Mouse (Mus musculus): Measurements from ENCODE around the gene Gosr2.
A peak's percentile ranks its signal among the peaks of the same experiment; 100 is the strongest.

The Gosr2 gene

DNA sequence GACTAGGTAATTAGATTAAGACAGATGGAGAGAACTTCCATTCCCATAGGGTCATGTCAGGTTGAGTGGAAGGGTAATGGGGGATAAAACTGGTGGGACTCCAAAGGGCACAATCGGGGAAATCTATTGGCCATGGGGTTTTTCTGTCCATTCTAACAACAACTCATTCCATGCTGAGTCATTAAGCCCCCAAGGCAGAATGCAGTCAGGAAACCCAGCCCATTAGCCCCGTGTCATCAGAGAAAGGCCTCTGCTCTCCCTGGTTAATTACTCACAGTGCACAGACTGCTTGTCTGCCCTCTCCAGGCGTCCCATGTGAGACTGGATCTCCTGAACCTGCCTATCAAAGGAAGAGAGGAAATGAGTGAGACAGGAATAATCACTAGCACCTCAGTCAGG is 8.7 kb downstream of the Gosr2 start:
- no peak for DNase-seq (ENCODE audit: low spot score)

DNA sequence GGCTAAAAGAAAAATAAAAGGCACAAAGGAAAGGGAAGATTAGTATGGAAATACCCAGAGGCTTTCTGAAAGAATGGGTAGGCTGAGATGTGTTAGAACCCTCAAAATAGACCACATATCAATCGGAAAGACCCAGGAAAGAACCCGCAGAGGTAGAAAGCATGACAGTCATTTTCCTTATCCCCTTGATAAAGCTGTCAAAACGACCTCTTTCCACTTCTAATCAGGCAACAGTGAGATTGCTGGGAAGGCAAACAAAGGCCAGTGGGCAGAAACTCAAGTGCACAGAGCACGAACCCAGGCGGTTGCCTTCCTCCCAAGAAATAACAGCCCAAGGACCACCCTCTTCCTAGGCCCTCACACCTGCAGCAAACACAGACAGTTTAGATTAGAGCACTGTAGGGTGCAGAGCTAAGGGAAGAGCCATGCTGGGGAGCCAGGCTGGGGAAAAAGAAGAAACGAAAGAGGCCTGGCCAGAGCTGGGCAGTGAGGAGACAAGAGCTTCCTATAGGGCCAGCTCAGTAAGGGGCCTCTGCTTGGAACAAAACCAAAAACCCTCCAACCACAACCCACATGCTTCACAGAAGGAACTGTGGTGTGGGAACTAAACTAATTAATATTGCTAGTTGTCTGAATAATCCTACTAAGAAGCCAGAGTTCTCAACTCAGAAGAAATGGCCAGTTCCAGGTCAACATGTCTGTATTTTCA is 9.3 kb downstream of the Gosr2 start:
- DNase-seq (ENCODE audit: low spot score): no peak

DNA sequence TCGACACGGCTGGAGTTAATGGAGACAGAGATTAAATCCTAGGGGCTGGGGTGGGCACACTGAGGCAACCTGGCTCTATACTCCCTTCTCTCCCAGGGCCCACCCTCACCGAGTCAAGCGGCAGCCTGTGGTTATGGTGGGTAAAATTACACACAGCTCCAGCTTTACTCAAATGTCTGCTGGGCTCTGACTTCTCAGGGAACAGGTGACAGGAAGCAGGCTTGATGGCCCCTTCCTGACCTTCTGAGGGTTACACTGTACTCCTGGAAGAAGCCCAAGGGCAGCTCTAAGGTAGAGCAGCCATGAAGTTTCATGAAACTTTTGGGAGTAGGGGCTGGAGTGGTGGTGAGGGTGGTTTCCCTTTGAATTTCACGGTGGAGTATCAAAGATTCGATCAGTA is 11.0 kb downstream of the Gosr2 start:
- DNase-seq (ENCODE audit: low spot score): no peak

DNA sequence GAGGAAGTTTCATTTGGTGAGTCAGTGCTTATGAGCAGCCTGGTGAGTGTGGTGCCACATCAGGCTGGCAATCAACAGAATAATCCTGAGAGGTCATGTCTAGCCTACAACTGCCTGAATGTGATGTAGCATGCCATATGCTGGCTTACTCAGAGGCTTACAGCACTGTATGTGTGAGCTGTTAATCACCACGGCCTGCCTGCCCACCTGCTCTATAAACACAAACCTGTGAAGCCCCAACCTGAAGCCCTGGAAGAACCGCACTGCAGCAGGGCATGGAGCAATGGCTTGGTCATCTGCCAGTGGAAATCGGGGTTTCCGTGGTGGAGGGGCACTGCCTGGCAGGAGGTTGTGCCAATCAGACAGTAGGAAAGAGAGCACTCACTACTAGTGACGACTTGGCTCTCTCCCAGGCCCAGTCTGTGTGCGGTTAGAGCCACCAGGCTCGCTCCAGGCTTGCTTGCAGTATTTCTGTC is 12.4 kb downstream of the Gosr2 start:
- no peak for DNase-seq (ENCODE audit: low spot score)

DNA sequence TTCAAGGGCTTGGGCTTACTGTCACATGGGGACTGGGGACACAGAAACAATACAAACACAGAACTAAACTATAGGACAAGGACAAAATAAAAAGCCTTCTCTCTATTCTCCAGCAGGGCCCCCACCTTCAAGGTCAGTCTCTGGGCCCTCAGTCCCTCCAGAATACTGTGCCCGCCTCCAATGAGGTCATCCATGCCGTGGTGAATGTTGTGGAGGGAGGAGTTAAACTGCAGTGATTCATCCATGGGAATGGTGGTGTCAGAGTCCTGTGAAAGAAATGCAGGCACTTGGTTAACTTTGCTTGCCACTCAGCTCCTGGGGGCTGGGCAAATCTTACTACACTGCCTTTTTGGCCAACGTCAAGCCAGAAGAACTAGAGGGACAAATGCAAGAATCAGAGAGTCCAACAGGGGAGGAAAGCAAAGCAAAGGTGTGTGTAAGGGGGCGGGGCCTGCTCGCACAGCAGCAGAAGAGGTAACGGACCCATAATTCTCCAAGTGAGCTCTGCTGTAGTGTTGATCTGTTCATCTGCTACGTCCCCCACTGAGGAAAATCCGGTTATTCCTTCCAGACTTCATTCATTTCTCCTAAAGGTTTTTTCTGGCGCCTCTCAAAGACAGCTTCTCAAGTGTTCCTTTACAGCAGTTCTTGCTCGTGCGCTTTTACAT is 13.9 kb downstream of the Gosr2 start:
- DNase-seq (ENCODE audit: low spot score): no peak

DNA sequence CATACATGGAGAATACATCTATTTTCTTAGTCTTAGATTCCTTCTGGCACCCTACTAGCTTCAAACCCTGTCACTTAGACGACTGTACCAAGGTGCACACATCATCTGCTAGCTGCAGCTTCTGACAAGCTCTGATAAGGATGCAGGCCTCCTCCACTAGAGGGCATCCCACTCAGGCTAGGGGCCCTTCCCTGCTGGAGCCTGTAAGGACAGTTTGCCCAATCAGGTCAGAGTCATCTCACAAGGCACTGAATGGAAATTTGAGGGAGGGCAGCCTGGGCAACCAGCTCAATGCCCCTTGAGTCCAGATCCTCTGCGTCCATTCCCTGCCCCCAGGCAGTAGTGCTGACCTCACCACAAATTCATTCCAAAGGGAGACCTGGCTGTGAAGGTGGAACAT is 20.7 kb downstream of the Gosr2 start:
- DNase-seq (ENCODE audit: low spot score): peak; percentile 42

DNA sequence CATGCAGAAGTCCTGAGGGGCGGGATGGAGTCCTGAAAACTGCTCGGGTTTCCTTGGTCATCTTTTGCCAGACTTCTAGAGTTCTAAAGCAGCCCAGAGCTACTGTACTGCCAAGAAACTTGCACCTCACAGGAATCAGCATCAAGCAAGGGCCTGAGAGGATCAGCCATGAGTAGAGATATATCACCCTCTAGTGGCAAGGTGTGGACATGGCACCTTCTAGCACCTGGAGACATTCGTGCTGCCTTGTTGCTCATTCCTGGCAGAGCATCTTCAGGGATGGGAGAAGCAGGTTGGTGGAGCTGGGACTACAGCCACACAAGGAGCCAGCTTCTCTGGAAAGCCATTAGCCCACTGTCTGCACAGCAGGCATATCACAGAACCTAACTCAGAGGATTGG is 22.1 kb downstream of the Gosr2 start:
- no peak for DNase-seq (ENCODE audit: low spot score)

DNA sequence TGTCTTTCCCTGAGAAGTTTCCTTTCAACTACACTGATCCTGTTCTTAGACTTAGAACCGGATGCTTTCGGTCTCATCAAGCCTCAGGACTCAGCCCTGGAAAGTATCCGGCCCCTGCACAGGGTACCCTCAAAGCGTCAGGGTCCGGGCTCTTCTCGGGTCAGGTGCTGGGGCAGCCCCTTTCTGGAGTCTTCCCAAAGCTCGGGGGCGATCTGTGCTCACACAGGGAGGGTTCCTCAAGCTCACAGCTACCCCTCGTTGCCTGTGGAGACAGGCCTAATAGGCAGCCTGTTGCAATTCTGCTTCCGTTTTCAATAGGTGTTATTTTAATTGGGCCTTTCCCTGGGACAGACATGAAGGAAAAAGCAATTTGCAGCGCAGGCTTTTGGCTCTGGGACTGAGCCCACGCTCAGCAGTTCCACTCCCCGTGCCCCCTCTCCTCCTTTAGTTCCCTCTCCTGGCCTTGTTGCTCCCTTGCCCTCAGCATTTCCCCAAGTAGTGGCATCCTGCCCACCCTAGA is 30.7 kb downstream of the Gosr2 start:
- DNase-seq (ENCODE audit: low spot score): no peak

DNA sequence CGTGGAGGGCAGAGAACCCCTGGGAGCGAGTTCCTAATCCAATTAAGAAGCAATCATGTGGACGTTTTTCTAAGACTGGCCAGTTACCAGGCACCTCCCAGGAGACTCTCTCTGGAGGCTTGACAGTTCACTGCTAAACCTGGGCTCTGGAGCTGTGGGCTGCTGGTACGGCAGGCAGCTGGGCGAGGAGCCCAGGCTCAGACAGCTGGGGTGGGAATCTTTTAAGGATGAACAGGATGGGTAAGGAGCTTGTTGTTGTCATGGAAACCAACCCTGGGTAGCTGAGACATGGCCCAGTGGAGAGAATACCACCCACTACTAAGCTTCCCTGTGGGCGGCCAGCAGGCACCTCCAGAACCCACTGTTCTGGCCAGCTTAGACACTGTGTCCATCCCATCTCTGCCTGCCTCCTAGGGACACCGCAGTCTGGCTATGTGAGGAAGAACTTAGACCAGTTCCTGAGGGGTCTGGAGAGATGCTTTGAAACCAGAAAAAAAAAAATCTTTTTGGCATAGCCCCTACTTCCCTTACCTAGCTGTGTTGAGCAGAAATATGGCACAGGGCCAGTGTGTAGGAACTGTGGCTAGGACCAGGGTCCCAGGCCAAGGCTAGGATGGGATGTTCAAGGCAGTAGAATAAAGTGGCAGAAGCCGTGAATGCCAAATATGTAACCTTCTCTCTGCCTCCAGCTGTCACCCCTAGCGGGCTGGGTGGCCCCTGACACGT is 31.4 kb downstream of the Gosr2 start:
- DNase-seq (ENCODE audit: low spot score): no peak

DNA sequence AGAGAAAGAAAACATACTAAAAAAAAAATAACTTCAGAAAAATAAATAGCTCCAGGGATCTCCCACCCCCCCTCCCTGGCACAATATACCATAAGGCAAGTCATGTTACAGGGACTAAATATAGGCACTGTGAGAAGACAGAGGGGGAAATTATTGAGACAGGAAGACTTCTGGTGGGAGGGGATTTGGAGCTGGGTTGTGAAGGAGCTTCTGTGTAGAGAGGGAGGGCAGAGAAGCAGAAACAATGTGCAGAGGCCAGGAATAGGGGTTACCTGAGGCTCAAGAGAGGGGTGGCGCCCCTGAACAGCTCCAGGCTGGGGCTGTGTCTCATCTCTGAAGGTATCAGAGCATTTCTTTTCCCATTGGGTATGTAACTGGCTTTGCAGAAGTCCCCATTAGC is 32.0 kb downstream of the Gosr2 start:
- no peak for DNase-seq (ENCODE audit: low spot score)

DNA sequence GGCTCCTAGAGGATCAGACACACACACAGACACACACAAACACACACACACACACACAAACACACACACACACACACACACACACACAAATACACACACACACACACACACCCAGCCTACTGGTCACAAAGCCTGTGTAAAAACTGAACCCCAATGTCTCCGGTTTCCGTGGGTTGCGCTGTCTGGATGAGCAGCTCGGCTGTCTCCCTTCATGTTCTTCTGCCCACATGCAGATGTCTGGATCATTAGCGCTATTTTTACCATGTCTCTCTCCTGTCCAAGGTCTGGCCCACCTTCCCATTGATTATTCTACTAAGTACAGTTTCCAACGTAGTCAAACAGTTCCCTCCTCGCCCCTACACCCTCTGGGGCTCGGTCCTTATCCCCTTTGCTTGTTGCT is 34.6 kb downstream of the Gosr2 start:
- DNase-seq (ENCODE audit: low spot score): no peak

DNA sequence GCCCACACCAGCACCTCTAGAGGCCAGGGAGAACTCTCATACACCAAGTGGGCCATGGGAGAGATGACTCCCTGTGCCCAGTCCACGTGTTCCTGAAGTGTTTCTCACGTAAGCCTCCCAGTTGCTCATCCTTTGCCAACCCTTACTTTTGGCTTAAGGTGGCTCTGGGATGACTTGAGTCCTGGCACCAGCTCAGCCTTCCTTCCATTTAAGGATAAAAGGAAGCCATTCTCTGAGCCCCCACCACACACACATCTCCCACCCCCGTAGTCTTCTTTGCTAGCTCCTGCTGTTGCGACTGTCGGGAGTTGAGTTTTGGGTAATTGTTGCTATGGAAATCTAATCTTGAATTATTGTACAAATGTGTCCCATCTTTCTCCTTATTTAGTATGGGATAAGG is 35.2 kb downstream of the Gosr2 start:
- no peak for DNase-seq (ENCODE audit: low spot score)

DNA sequence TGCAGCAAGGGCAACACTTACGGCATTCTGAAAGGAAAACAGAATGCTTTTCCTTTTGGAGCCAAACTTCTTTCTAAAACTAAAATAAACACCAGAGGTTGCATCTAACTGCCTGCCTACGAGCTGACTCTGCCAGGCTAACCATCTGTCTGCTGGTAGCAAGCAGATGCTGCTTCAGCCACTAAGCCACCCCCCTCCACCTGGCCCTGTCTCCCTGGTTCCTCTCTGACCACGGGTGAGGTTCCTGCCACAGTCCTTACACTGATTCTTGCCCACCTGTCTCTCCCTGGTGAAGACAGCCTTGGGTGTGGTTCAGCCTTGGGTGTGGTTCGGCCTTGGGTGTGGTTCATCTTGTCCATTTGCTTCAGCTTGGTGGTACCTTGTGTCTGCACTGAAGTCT is 35.8 kb downstream of the Gosr2 start:
- DNase-seq (ENCODE audit: low spot score): no peak

DNA sequence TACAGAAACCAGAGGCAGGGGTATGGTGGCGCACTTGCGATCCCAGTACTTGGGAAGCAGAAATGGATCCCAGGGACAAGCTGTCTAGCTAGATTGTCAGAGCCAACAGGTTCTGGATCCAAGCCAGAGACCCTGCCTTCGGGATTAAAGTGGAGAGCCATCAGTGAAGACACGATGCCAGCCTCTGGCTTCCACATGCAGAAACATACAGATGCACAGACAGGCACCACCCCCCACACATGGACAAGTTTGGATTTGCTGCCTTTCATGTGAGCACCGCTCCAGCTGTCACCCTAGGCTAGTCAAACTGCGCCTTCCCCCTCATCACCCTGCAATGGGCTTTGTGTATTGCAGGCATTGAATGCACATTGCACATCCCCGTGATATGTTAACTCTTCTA is 39.5 kb downstream of the Gosr2 start:
- DNase-seq (ENCODE audit: low spot score): no peak

DNA sequence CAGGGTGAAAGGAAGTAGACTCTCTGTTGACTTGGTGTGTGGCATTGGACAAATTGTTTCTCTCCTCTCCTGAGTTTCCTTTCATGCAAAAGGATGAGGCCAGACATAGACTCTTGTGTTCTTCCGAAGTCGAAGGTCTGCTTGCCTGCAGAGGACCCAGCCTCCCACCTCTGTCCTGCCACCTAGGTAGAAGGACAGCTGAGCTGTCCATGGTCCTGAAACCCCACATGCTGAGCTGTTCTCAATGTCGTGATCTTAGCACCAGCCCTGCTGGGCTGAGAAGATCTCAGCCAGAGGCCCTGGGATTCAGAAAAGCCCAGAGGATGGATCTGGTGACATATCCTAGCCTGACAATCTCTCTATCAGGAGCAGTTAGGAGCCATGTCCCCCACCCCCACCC is 41.2 kb downstream of the Gosr2 start:
- peak; percentile 47 for DNase-seq (ENCODE audit: low spot score)

DNA sequence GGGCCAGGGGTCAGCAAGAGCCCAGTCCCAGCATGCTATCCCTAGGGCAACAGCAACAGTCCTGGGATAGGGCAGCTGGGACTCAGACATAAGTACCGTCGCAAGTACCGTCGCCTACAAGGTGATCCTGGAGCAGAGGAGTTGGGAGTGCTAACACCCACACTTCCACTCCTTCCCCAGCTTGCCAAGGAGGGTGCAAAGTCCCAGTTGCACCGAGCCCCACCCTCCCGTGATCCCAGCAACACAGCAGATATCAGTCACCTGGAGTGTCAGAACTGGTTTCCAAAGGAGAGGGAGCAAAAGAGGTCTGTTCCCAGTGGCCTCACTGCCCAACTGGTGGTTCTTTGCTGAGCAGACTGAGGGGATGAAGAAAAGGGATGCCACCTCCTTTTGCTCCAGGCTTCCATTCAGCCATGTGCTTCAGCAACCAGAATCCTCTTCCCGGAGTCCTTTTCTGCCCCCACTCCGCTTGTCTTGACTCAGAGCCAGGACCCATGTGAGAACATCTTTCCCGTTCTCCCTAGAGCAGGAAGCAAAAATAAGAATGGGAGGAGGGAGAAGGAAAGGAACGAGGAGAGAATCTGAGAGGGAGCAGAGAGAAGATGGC is 44.2 kb downstream of the Gosr2 start:
- no peak for DNase-seq (ENCODE audit: low spot score)

DNA sequence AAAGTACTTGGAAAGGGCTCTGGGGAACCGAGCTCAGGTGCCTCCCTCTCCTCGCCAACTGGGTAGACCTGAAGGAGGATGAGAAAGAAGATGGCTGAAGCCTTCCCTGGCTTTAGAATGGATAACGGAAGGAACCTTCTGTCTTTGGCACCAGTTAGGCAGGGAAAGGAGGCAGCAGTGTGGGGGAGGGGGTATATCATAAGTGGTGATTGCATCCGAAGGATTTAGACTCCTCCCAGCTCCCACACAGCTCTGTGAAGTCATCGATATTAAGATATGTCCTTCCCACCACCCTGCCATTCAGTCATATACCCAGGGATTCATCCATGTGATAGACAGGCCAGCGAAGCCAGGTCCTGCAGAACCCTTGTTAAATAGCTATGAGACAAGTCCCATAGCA is 46.3 kb downstream of the Gosr2 start:
- no peak for DNase-seq (ENCODE audit: low spot score)

DNA sequence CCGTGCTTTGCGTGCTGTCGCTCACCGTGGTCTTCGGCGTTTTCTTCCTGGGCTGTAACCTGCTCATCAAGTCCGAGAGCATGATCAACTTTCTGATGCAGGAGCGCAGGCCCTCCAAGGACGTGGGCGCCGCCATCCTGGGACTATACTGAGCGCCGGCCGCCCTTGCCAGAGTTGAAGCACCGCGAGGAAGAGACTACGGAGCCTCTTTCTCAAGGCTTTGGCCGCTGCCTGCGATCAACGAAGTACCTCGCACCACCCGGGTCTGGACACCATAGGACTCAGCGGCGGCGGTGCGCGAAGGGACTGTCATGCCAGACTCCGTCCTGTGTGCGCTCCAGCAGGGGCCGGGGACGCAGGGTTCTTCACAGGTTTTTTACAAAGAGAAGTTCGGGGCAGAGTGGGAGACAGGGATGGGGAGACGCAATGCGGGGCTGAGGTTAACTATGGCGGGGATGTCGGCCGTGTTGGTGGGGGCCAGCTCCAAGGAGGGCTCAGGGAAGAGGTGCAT is 47.7 kb downstream of the Gosr2 start:
- DNase-seq (ENCODE audit: low spot score): no peak

DNA sequence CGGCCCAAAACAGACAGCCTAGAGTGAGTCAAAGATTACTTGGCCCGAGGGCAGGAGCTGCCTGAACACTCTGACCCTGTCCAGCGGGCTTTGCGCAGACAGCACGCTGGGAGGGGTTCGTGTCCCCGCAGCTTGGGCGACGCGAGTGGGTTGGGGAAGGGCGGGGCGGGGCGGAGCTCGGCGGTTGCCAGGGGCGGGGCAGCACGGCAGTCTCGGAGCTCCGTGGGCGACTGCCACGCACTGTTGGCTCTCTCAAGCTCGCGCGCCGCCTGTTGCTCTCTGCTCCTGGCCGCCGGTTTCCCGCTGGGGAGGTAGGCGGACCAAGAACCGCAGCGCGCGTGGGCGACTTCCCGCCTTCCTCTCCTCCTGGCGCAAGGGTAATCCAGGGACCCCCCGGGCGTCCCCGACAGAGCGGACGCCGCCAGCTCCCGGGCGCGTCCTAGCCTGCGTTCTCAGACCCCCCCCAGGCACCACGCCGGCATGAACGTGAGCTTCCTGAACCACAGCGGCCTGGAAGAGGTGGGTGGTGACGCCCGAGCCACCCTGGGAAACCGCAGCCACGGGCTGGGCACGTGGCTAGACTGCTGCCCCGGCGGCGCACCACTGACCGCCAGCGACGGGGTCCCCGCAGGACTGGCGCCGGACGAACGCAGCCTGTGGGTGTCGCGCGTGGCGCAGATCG is 48.3 kb downstream of the Gosr2 start, which contains the start of gene Rprml:
Gene Rprml (plus strand): TSS at position 270 of the 682 bp plus-strand sequence.
- DNase-seq (ENCODE audit: low spot score): no peak

DNA sequence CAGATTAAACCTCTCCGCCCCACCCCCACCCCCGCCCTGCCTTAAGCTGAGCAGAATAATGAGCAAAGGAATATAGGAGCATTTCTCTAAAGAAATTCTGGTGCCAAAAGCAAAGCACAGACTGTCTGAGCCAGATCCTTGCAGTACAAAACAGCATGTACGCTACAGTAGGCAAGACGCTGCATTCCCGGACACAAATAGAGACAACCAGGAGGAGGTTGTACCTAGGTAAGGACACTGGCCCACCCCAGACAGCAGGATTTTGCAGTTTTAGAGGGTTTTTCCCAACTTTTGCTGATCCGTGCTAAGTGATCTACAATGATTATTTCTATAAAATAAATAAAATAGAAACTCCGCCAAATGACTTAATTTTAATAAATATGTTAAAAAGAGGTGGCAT is 49.0 kb downstream of the Gosr2 start:
- no peak for DNase-seq (ENCODE audit: low spot score)

DNA sequence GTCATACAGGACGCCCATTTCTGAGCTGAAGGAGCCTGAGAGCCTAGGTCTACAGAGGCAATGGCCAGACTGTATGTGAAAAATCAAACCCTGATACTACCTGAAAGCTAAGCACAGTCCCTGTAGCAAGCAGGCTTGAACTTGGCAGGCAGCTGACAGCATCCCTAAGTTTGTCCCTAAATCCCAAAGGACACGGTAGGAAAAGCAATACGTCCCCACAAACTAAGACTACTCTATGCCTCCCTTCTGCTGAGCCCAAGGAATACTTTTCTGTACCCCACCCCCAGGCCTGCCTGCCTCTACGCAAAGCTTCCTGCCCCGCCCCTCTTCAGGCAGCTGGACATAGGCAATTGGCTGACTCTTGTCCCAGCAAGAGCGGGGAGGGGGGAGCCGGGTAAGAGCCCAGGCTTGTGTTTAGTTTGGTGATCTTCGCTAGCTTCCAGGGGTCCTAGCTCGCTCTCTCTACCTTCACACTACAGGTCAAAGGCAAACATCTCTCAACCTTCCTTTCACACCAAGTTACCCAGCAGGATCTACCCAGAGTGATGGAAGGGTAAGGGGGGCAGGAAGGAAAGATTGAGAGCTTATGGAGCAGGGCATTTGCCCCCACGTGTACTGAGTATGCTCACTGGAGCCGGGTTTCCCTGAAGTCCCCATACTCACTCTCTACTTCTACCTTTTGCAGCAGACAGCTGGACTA is 49.6 kb downstream of the Gosr2 start:
- DNase-seq (ENCODE audit: low spot score): no peak

Data from ovary, postnatal 36 days (tissue).